Mouse (Mus musculus): ENCODE results near the gene Csk. TPM values are rescaled to one million over a fixed set of nuclear protein-coding genes. Genes with fewer than 3 reads are reported as not detected.

Csk gene
- total and polyA plus RNA-seq, 3 experiments = 213 to 338 TPM; not detected in 1

DNA sequence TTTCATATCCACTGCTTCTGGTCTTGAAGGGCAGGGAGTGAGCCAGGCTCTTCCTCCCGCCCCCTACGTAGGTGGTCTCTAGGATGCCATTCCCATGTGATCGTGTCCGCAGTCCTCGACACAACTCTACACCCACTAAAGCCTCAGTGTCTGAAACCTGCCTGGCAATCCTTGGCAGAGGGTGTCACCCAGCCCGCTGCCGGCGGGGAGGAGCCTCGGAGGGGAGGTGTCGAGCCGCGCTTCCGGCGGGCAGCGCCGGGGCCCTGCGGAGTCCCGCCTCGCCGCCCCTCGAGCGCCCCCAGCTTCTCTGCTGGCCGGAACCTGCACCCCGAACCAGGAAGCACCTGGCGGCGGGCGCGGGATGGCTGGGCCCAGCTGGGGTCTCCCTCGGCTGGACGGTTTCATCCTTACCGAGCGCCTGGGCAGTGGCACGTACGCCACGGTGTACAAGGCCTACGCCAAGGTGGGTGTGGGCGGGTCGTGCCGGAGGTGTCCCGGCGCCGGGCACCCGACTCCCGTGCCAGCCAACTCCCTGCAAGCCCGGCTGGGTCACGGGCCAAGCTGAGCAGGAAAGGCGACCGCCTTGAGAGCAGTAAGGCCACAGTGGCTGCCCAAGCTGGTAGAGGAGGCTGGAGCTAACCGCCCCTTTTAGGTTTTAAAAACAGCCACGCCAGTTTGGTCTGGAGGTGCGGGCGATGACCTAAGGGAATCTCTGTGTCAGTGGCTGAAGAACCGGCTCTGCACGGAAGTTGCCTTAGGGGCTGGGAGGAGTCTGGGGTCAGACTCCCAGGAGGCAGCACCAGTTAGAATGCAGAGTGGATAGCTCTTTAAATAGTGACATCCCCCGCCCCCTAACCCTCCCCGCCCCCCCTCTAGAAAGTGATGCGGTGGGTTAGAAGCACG is 64.0 kb downstream of the Csk start, which contains the start of gene Ulk3 (continued):
- TF ChIP-seq TAL1 (IDR thresholded peaks at IDR 0.05; ENCODE audit: low read length) = no peak
- peak; percentile 73; the same call in 1 of the 2 replicates for TF ChIP-seq ZMIZ1 (IDR thresholded peaks at IDR 0.05; ENCODE audit: low read depth, low read length)
- no peak for TF ChIP-seq KAT2A (conservative IDR thresholded peaks at IDR 0.05; ENCODE audit: low read depth, low read length)
- TF ChIP-seq MYC (IDR thresholded peaks at IDR 0.05; ENCODE audit: low read depth, low read length) = no peak
- TF ChIP-seq SIN3A (IDR thresholded peaks at IDR 0.05; ENCODE audit: low read length) = peak; percentile 74
- no peak for TF ChIP-seq MAFK (IDR thresholded peaks at IDR 0.05; ENCODE audit: borderline replicate concordance, low read depth, low read length)
- no peak for TF ChIP-seq MEF2A (IDR thresholded peaks at IDR 0.05; ENCODE audit: extremely low read depth, insufficient replicate concordance, low read depth, low read length, poor library complexity, severe bottlenecking)
- peak; percentile 75 for TF ChIP-seq ELF1 (IDR thresholded peaks at IDR 0.05; ENCODE audit: low read depth, low read length)
- TF ChIP-seq EP300 (IDR thresholded peaks at IDR 0.05; ENCODE audit: low read depth in 1 of 2, low read length in 2 of 2) = no peak
- TF ChIP-seq ZKSCAN1 (IDR thresholded peaks at IDR 0.05; ENCODE audit: low read depth, low read length) = no peak
- TF ChIP-seq NELFE (IDR thresholded peaks at IDR 0.05; ENCODE audit: low read depth, low read length) = peak; percentile 73
- no peak for TF ChIP-seq CHD1 (IDR thresholded peaks at IDR 0.05; ENCODE audit: low read depth, low read length)

DNA sequence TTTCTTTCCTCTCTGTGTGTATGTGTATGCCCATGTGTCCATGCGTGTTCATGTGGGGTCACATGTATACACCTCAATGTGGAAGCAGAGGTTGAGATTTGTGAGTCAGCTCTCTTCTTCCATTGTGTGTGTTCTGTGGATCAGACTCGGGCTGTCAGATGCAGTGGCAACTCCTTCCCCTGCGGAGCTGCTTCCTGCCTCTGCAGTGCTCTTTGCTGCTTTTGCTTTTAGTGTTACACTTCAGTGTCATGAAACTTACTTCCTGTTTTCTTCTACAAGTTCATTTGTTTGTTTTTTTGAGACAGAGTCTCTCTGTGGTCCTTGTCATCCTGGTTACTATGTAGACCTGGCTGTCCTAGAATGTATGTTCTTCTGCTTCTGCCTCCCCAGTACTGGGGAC is 68.4 kb downstream of the Csk start:
- Histone ChIP-seq H3K79me2 (ENCODE audit: control insufficient read depth, insufficient read depth, low read length, poor library complexity) (peaks cover 3% of the 10 kb centered on the region; the same call in 1 of the 2 replicates), H3K27ac (ENCODE audit: control insufficient read depth, low read depth, low read length) (no peak overlapping the region), H3K4me1 (ENCODE audit: control insufficient read depth in 1 of 2, insufficient read depth in 2 of 2, low read length in 2 of 2) (peaks cover 0 to 5% of the 10 kb centered on the region in 2 experiments; a peak in 2 of 4 replicates), H3K9me3 (replicated peaks; ENCODE audit: insufficient read depth, low read length) (no peaks in the 10 kb centered on the region), H3K36me3 (ENCODE audit: control insufficient read depth in 1 of 2, insufficient read depth in 2 of 2, low read length in 2 of 2) (peaks cover 0 to 5% of the 10 kb centered on the region in 2 experiments; a peak in 3 of 4 replicates), H3K9ac (ENCODE audit: control insufficient read depth, low read depth, low read length, poor library complexity, severe bottlenecking) (no peak overlapping the region), H3K27me3 (ENCODE audit: control insufficient read depth in 1 of 2, insufficient read depth in 2 of 2, low read length in 2 of 2) (no peaks in the 10 kb centered on the region), H3K4me3 (ENCODE audit: control insufficient read depth in 1 of 2, insufficient read depth in 1 of 2, low read depth in 2 of 2, low read length in 2 of 2) (no peak overlapping the region)
- DNase-seq (ENCODE audit: low read depth, low spot score) = no peak
- TF ChIP-seq ELF1 (IDR thresholded peaks at IDR 0.05; ENCODE audit: low read depth, low read length) = no peak
- TF ChIP-seq BHLHE40 (IDR thresholded peaks at IDR 0.05; ENCODE audit: borderline replicate concordance, low read depth, low read length) = no peak
- TF ChIP-seq CHD2 (IDR thresholded peaks at IDR 0.05; ENCODE audit: low read length) = no peak
- no peak for TF ChIP-seq MYC (IDR thresholded peaks at IDR 0.05; ENCODE audit: low read depth, low read length)
- TF ChIP-seq GATA1 (IDR thresholded peaks at IDR 0.05; ENCODE audit: low read depth, low read length) = no peak
- no peak for TF ChIP-seq TBP (IDR thresholded peaks at IDR 0.05; ENCODE audit: low read depth, low read length)
- TF ChIP-seq MAFK (IDR thresholded peaks at IDR 0.05; ENCODE audit: borderline replicate concordance, low read depth, low read length) = no peak
- no peak for TF ChIP-seq MAZ (IDR thresholded peaks at IDR 0.05; ENCODE audit: low read depth, low read length)
- no peak for TF ChIP-seq USF2 (IDR thresholded peaks at IDR 0.05; ENCODE audit: borderline replicate concordance in 1 of 2, insufficient read depth in 1 of 2, low read depth in 1 of 2, low read length in 2 of 2)
- no peak for TF ChIP-seq SMC3 (IDR thresholded peaks at IDR 0.05; ENCODE audit: low read depth, low read length)
- no peak for TF ChIP-seq RAD21 (IDR thresholded peaks at IDR 0.05; ENCODE audit: low read depth, low read length)
- no peak for TF ChIP-seq MXI1 (IDR thresholded peaks at IDR 0.05; ENCODE audit: low read depth, low read length)
- TF ChIP-seq POLR2A (IDR thresholded peaks at IDR 0.05; ENCODE audit: control insufficient read depth in 1 of 2, insufficient read depth in 1 of 2, low read depth in 1 of 2, low read length in 2 of 2, poor library complexity in 1 of 2) = no peak
- TF ChIP-seq NRF1 (IDR thresholded peaks at IDR 0.05; ENCODE audit: insufficient read depth, low read depth, low read length, poor library complexity, severe bottlenecking) = no peak
- no peak for TF ChIP-seq UBTF (IDR thresholded peaks at IDR 0.05; ENCODE audit: borderline replicate concordance, insufficient read depth, low read depth, low read length)
- TF ChIP-seq USF1 (IDR thresholded peaks at IDR 0.05; ENCODE audit: low read depth, low read length) = no peak
- TF ChIP-seq HCFC1 (IDR thresholded peaks at IDR 0.05; ENCODE audit: low read depth, low read length) = no peak
- TF ChIP-seq KAT2A (conservative IDR thresholded peaks at IDR 0.05; ENCODE audit: low read depth, low read length) = no peak
- no peak for TF ChIP-seq MYB (IDR thresholded peaks at IDR 0.05; ENCODE audit: low read depth, low read length)

Measured in MEL (cell line).